Mouse (Mus musculus) hindbrain, embryonic 12.5 days (tissue): ENCODE results near the gene Zfp51. TPM values are rescaled to one million over a fixed set of nuclear protein-coding genes. Genes with fewer than 3 reads are reported as not detected.
A peak's percentile ranks its signal among the peaks of the same experiment; 100 is the strongest.
"Not testable (repeated sequence)": the region's sequence is repeated elsewhere in the genome, so short reads cannot be mapped to it uniquely, and the experiment has no call there.

ENCODE experiments used
- ATAC-seq: fragments of 200-750 bp; cut with Nextera tagmentation; 2 replicates; pipeline ENCODE4 v1.8.0; 2017; ENCODE audit warnings: moderate TSS enrichment; ENCODE audit not compliant: low FRiP score
- H3K27ac ChIP-seq: fragments of 300-500 bp; sonication (generic); 2 replicates; pipeline ENCODE4 v1.5.1; 2016; ENCODE audit warnings: mild to moderate bottlenecking
- H3K27me3 ChIP-seq: fragments of 300-500 bp; sonication (generic); 2 replicates; pipeline ENCODE4 v1.6.1; 2016; ENCODE audit warnings: mild to moderate bottlenecking
- H3K36me3 ChIP-seq: fragments of 300-500 bp; sonication (generic); 2 replicates; pipeline ENCODE4 v1.6.1; 2016; ENCODE audit warnings: mild to moderate bottlenecking
- H3K4me1 ChIP-seq: fragments of 300-500 bp; sonication (generic); 2 replicates; pipeline ENCODE4 v1.6.1; 2016
- H3K4me2 ChIP-seq: fragments of 300-500 bp; sonication (generic); replicated peaks from 2 replicates; pipeline ENCODE4 v1.6.1; 2016; ENCODE audit warnings: mild to moderate bottlenecking
- H3K4me3 ChIP-seq: fragments of 300-500 bp; sonication (generic); 2 replicates; pipeline ENCODE4 v1.5.1; 2016; ENCODE audit warnings: mild to moderate bottlenecking
- H3K9ac ChIP-seq: fragments of 300-500 bp; sonication (generic); 2 replicates; pipeline ENCODE4 v1.6.1; 2016; ENCODE audit warnings: mild to moderate bottlenecking, moderate library complexity
- H3K9me3 ChIP-seq: fragments of 300-500 bp; sonication (generic); replicated peaks from 2 replicates; pipeline ENCODE4 v1.6.1; 2016; ENCODE audit warnings: mild to moderate bottlenecking
- WGBS: fragments of 180-500 bp; shearing (Covaris S2); methylation state at CpG from one replicate; pipeline ENCODE4 v1.1.7; 2016; 5-methylcytosine and 5-hydroxymethylcytosine counted together
- polyA plus RNA-seq: library from polyadenylated mRNA; unstranded; fragments of >200 nt; fragmentation: Nextera tagmentation; extraction: Ambion mirVana; gene quantifications from 2 replicates; pipeline ENCODE4 v1.2.1, GENCODE M21; 2016

The Zfp51 gene
- polyA plus RNA-seq, 1 experiment from 2014 or later, result 14.4 TPM

GRCm38 (mm10) chr17:21478103-21478777 is 28.1 kb downstream of the Zfp51 start:
- H3K36me3 ChIP-seq, H3K4me2 ChIP-seq, H3K4me1 ChIP-seq, H3K9me3 ChIP-seq, H3K4me3 ChIP-seq, ATAC-seq, H3K9ac ChIP-seq, H3K27ac ChIP-seq, H3K27me3 ChIP-seq: not testable (repeated sequence)
- 89% methylated on average over 10 of the region's 10 CpGs for WGBS

- peaks cover 4% of the 10 kb centered on the region for H3K36me3 ChIP-seq
- H3K9me3 ChIP-seq, result no peaks in the 10 kb centered on the region
- peak; percentile 100 for ATAC-seq
- peak within 1 kb of the TSS; percentile 76 for H3K4me2 ChIP-seq
- H3K9ac ChIP-seq, result peak within 1 kb of the TSS; percentile 78
- no peaks in the 10 kb centered on the region for H3K27me3 ChIP-seq
- WGBS, result 1% methylated on average over 34 of the region's 34 CpGs
- peaks cover 8% of the 10 kb centered on the region; the same call in 1 of the 2 replicates for H3K4me1 ChIP-seq
- peak within 1 kb of the TSS; percentile 74 for H3K4me3 ChIP-seq
- H3K27ac ChIP-seq, result peak within 1 kb of the TSS; percentile 79
Measured at GRCm38 (mm10) chr17:21488760-21489499, 38.8 kb downstream of the Zfp51 start, which contains the start of gene Zfp53. Zfp53 (plus strand) TSS chr17:21488998.

GRCm38 (mm10) chr17:21489500-21490001 is 39.4 kb downstream of the Zfp51 start:
- Histone ChIP-seq H3K27me3 (no peaks in the 10 kb centered on the region), H3K36me3 (peaks cover 4% of the 10 kb centered on the region), H3K4me3 (peak overlapping the region; percentile 74), H3K27ac (no peak overlapping the region), H3K9me3 (no peaks in the 10 kb centered on the region), H3K4me1 (peaks cover 8% of the 10 kb centered on the region; the same call in 1 of the 2 replicates), H3K4me2 (peak overlapping the region; percentile 76), H3K9ac (peak overlapping the region; percentile 78)
- WGBS, result 18% methylated on average over 8 of the region's 8 CpGs
- peak; percentile 1; the same call in 1 of the 2 replicates for ATAC-seq

DNA sequence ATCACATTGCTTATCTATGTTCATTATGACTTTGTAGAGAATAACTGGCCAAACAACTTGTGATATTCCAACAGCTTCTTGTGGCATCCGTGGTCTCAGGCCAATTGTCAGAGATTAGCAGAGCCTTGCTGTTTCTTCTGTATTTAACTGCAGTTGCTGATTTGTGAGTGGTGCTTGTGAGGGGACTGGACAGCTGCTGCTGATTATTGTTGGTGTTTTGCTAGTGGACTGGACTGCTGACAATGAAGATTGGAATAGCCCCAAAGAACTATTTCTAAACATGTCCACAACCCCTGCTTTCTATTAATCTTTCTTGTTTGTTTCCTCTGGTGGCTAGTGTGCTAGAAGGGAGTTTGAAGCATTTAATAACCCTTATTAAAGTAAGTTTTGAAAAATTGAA is 51.2 kb downstream of the Zfp51 start:
- WGBS, result 83% methylated on average over 1 of the region's 1 CpGs
- no peaks in the 10 kb centered on the region for H3K9me3 ChIP-seq
- no peak overlapping the region for H3K4me2 ChIP-seq
- no peak overlapping the region for H3K27ac ChIP-seq
- no peak overlapping the region for H3K9ac ChIP-seq
- H3K4me1 ChIP-seq, result no peaks in the 10 kb centered on the region
- no peaks in the 10 kb centered on the region for H3K27me3 ChIP-seq
- no peak overlapping the region for H3K4me3 ChIP-seq
- no peak for ATAC-seq
- 0 out of 2 replicates have a peak, but pooled peaks cover 7% of the 10 kb centered on the region for H3K36me3 ChIP-seq

- Histone ChIP-seq H3K9me3 (no peaks in the 10 kb centered on the region), H3K36me3 (peaks cover 16% of the 10 kb centered on the region), H3K9ac (no peak overlapping the region), H3K4me1 (no peaks in the 10 kb centered on the region), H3K4me2 (no peak overlapping the region), H3K4me3 (no peak overlapping the region), H3K27ac (no peak overlapping the region), H3K27me3 (no peaks in the 10 kb centered on the region)
- 96% methylated on average over 1 of the region's 1 CpGs for WGBS
- ATAC-seq, result no peak
Measured at GRCm38 (mm10) chr17:21504524-21504923, 54.4 kb downstream of the Zfp51 start.

DNA sequence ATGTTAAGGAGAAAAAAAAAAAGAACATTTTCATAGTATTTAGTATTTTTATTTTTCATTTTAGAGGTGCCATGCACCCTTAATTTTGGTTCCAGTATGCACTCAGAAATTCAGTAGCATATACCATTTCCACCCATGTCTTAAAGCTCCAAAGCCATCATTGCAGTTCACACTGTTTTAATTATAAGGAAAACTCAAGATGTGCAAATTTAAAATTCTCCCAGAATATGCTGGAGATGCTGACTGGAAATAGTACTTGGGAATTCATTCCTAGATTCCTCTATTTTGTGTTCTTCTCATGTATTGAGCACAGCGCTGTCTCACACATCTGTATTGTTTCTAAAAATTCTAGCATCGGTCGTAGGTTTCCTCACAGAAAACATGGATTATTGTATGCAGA is 56.1 kb downstream of the Zfp51 start:
- Histone ChIP-seq H3K9me3 (no peaks in the 10 kb centered on the region), H3K9ac (no peak overlapping the region), H3K27ac (no peak overlapping the region), H3K27me3 (no peaks in the 10 kb centered on the region), H3K4me2 (no peak overlapping the region), H3K36me3 (peaks cover 14% of the 10 kb centered on the region), H3K4me3 (no peak overlapping the region), H3K4me1 (no peaks in the 10 kb centered on the region)
- ATAC-seq, result no peak
- WGBS, result 93% methylated on average over 3 of the region's 3 CpGs

GRCm38 (mm10) chr17:21509756-21510155 is 59.6 kb downstream of the Zfp51 start:
- ATAC-seq, result no peak
- no peak overlapping the region for H3K9ac ChIP-seq
- H3K27me3 ChIP-seq, result no peaks in the 10 kb centered on the region
- no peaks in the 10 kb centered on the region for H3K9me3 ChIP-seq
- H3K4me2 ChIP-seq, result no peak overlapping the region
- H3K36me3 ChIP-seq, result peaks cover 12% of the 10 kb centered on the region
- no peak overlapping the region for H3K27ac ChIP-seq
- no peaks in the 10 kb centered on the region for H3K4me1 ChIP-seq
- no peak overlapping the region for H3K4me3 ChIP-seq

Other genes with a start within 250 kb of the Zfp51 start
- not detected in 2 replicates for gene Vmn1r234, start 224.3 kb upstream of the Zfp51 start, polyA plus RNA-seq
- not detected in 2 replicates for gene Vmn1r235, start 194.0 kb upstream of the Zfp51 start, polyA plus RNA-seq
- gene Vmn1r236, start 167.4 kb upstream of the Zfp51 start, polyA plus RNA-seq, result not detected in 2 replicates
- gene Vmn1r237, start 138.5 kb upstream of the Zfp51 start, polyA plus RNA-seq, result not detected in 2 replicates
- gene Zfp677, start 66.6 kb upstream of the Zfp51 start, polyA plus RNA-seq, result 3.3 and 3.7 TPM in 2 replicates
- gene Zfp54, start 27.1 kb upstream of the Zfp51 start, polyA plus RNA-seq, result 3.3 and 3.8 TPM in 2 replicates
- 8.5 and 11.3 TPM in 2 replicates for gene Zfp53, start 38.6 kb downstream of the Zfp51 start, polyA plus RNA-seq
- gene Zfp52, start 85.2 kb downstream of the Zfp51 start, polyA plus RNA-seq, result 2.7 and 3.3 TPM in 2 replicates
- 15.7 and 17.1 TPM in 2 replicates for gene Zfp948, start 116.6 kb downstream of the Zfp51 start, polyA plus RNA-seq
- 9.8 and 10.6 TPM in 2 replicates for gene Zfp983, start 200.2 kb downstream of the Zfp51 start, polyA plus RNA-seq
- 16.7 and 18.5 TPM in 2 replicates for gene Gm10226, start 241.5 kb downstream of the Zfp51 start, polyA plus RNA-seq